Mouse (Mus musculus): Measurements from ENCODE around the gene Nfkb1.

GRCm38 (mm10) chr3:135699523-135700264, 8.3 kb upstream of the Nfkb1 start:
- TF ChIP-seq CTCF (IDR thresholded peaks at IDR 0.05; ENCODE audit: control insufficient read depth, insufficient read depth, insufficient read length) (no peak), MAX (IDR thresholded peaks at IDR 0.05) (no peak), USF1 (IDR thresholded peaks at IDR 0.05; ENCODE audit: low read depth) (no peak), MYOD1 (IDR thresholded peaks at IDR 0.05; ENCODE audit: control insufficient read depth, insufficient read length, low read depth) (no peak), CEBPB (IDR thresholded peaks at IDR 0.05; ENCODE audit: low read depth) (no peak), MYOG (IDR thresholded peaks at IDR 0.05; ENCODE audit: control insufficient read depth, extremely low read depth, insufficient read length) (no peak)

Data from C2C12 (cell line).